Mouse (Mus musculus) megakaryocyte, embryonic 14.5 days (primary cell): ENCODE measurements around the gene Olfr112.

ENCODE experiments used
- FLI1 ChIP-seq: IDR thresholded peaks from 2 replicates; pipeline ENCODE4 v1.6.1; 2012; ENCODE audit warnings: low read length, inconsistent platforms, mixed read lengths
- GATA1 ChIP-seq: IDR thresholded peaks from 3 replicates; pipeline ENCODE4 v1.6.1; 2012; ENCODE audit warnings: mixed read lengths, low read length, inconsistent platforms, borderline replicate concordance

DNA sequence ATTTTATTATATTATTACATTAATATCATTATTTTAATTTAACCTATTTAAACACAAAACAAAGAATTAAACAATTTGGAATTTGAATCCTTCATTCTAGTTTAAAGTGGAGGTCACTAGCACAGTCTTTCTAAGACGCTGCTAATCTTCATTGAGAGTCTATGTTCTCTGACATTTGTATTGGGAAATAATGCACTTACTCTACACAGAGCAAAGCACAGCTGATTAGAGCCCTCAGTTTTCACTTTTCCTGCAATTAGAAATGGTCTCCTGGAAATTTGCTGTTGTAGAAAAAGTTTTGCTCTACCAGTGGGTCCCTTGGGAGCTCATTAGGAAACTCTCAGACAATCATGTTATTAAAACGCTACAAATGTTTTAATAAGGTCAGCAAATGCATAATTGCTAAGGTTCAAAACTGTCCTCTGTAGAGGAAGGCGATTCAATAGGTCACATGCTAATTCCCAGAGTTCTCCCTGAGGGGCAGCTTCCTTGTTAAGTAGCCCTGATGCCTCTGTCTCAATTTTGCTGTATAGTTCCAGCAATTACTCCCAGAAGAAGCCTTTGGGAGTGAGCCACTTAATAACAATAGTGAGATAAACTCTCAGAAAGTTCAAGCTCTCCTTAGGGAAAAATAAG is 25.3 kb downstream of the Olfr112 start:
- no peak for TF ChIP-seq GATA1
- TF ChIP-seq FLI1 = no peak
